Mouse (Mus musculus) thymus, adult 2 months (tissue): Measurements from ENCODE around the gene Rbms3.

Experiments used
- CTCF ChIP-seq: fragments of 200-500 bp; IDR thresholded peaks from 2 replicates; pipeline ENCODE4 v1.5.1; 2012; ENCODE audit warnings: mild to moderate bottlenecking, control low read depth, low read length, moderate library complexity, borderline replicate concordance; ENCODE audit not compliant: control insufficient read depth, poor library complexity, insufficient read depth; ENCODE audit errors: extremely low read depth
- POLR2A ChIP-seq: fragments of 200-500 bp; IDR thresholded peaks from 2 replicates; pipeline ENCODE4 v1.6.1; 2012; ENCODE audit warnings: mild to moderate bottlenecking, low read length, control low read depth, moderate library complexity; ENCODE audit not compliant: control insufficient read depth, poor library complexity, insufficient read depth; ENCODE audit errors: extremely low read depth

GRCm38 (mm10) chr9:117210344-117210743 is 419.4 kb downstream of the Rbms3 start:
- TF ChIP-seq POLR2A (no peak), CTCF (no peak)
